In genomic region chr5:90149611-90150532, GRCm38 (mm10) we compare ENCODE assay signal across 15 mouse cellular contexts.
DNase-seq lines count a peak whose midpoint lies in the region; ATAC-seq and TF ChIP-seq lines count a peak whose summit lies in the region.
"Had no signal": no experiment of that assay in that cellular context is flagged by ENCODE, and none has a peak within 500 bp of the region (broad histone marks: within the 10 kb centered on the region; RNA-seq: fewer than 3 reads in every experiment).

No protein-coding gene starts in this region.

- TF ChIP-seq CTCF in heart, postnatal 0 days (IDR thresholded peaks at IDR 0.05; ENCODE audit: low read depth): no peak
- no peak for TF ChIP-seq CTCF in liver, postnatal 0 days (IDR thresholded peaks at IDR 0.05; ENCODE audit: low read depth)

- H3K27ac ChIP-seq in kidney, embryonic 14.5 days (ENCODE audit: low read depth, low read length): no peak overlapping the region
- no peak overlapping the region for H3K27ac ChIP-seq in kidney, embryonic 16.5 days (ENCODE audit: low read length)
- no peak overlapping the region for H3K27ac ChIP-seq in heart, postnatal 0 days (ENCODE audit: low read depth)
- H3K27ac ChIP-seq in liver, postnatal 0 days (ENCODE audit: low read depth): no peak overlapping the region
- H3K27ac ChIP-seq: lung, embryonic 15.5 days had no signal

- H3K4me1 ChIP-seq in kidney, embryonic 14.5 days (ENCODE audit: control insufficient read depth, insufficient read depth, low read length): no peaks in the 10 kb centered on the region
- no peaks in the 10 kb centered on the region for H3K4me1 ChIP-seq in kidney, embryonic 16.5 days (ENCODE audit: insufficient read depth, low read length)
- no peaks in the 10 kb centered on the region for H3K4me1 ChIP-seq in heart, postnatal 0 days (ENCODE audit: control insufficient read depth, insufficient read depth)
- H3K4me1 ChIP-seq in liver, postnatal 0 days (ENCODE audit: insufficient read depth): no peaks in the 10 kb centered on the region
- H3K4me1 ChIP-seq: lung, embryonic 15.5 days had no signal

- H3K9me3 ChIP-seq in kidney, embryonic 14.5 days (ENCODE audit: control insufficient read depth, low read length): no peaks in the 10 kb centered on the region
- no peaks in the 10 kb centered on the region for H3K9me3 ChIP-seq in kidney, embryonic 16.5 days (ENCODE audit: low read length)
- no peaks in the 10 kb centered on the region for H3K9me3 ChIP-seq in heart, postnatal 0 days (replicated peaks; ENCODE audit: control insufficient read depth, low read length)
- no peaks in the 10 kb centered on the region for H3K9me3 ChIP-seq in liver, postnatal 0 days (ENCODE audit: low read length)
- H3K9me3 ChIP-seq: G1E; lung, embryonic 15.5 days had no signal

- ATAC-seq in kidney, embryonic 14.5 days (ENCODE audit: low FRiP score, low TSS enrichment): peak; percentile 64; the same call in 1 of the 2 replicates
- no peak for ATAC-seq in kidney, embryonic 16.5 days (ENCODE audit: low FRiP score, low TSS enrichment)
- ATAC-seq in heart, postnatal 0 days (ENCODE audit: insufficient read depth, low read depth): no peak
- no peak for ATAC-seq in liver, postnatal 0 days
- ATAC-seq: intestine, embryonic 16.5 days had no signal

- no peak overlapping the region for H3K4me2 ChIP-seq in kidney, embryonic 14.5 days (replicated peaks; ENCODE audit: low read depth, low read length)
- H3K4me2 ChIP-seq in kidney, embryonic 16.5 days (replicated peaks; ENCODE audit: low read depth, low read length): no peak overlapping the region
- peak overlapping the region; percentile 45 for H3K4me2 ChIP-seq in heart, postnatal 0 days (ENCODE audit: low read depth, low read length)
- H3K4me2 ChIP-seq in liver, postnatal 0 days (ENCODE audit: low read depth, low read length): no peak overlapping the region
- H3K4me2 ChIP-seq: lung, embryonic 15.5 days had no signal

- WGBS in kidney, embryonic 14.5 days: 64% methylated on average over 22 of the region's 22 CpGs
- WGBS in kidney, embryonic 16.5 days: 56% methylated on average over 22 of the region's 22 CpGs
- WGBS in heart, postnatal 0 days: 42% methylated on average over 22 of the region's 22 CpGs
- WGBS in liver, postnatal 0 days (ENCODE audit: insufficient replicate concordance): 70% methylated on average over 22 of the region's 22 CpGs

- no peak for TF ChIP-seq EP300 in heart, postnatal 0 days (IDR thresholded peaks at IDR 0.05; ENCODE audit: low read depth)
- TF ChIP-seq EP300 in liver, postnatal 0 days (IDR thresholded peaks at IDR 0.05; ENCODE audit: low read depth): no peak

- no peaks in the 10 kb centered on the region for H3K27me3 ChIP-seq in kidney, embryonic 14.5 days (ENCODE audit: control insufficient read depth, insufficient read depth, low read length)
- H3K27me3 ChIP-seq in kidney, embryonic 16.5 days (ENCODE audit: insufficient read depth, low read length): no peaks in the 10 kb centered on the region
- H3K27me3 ChIP-seq in heart, postnatal 0 days (ENCODE audit: control insufficient read depth, insufficient read depth, low read length): no peaks in the 10 kb centered on the region
- no peaks in the 10 kb centered on the region for H3K27me3 ChIP-seq in liver, postnatal 0 days (ENCODE audit: insufficient read depth, low read length)
- H3K27me3 ChIP-seq: lung, embryonic 15.5 days had no signal

- no peak overlapping the region for H3K4me3 ChIP-seq in kidney, embryonic 14.5 days (ENCODE audit: low read length)
- H3K4me3 ChIP-seq in kidney, embryonic 16.5 days (ENCODE audit: low read length): no peak overlapping the region
- H3K4me3 ChIP-seq in heart, postnatal 0 days (ENCODE audit: low read depth, low read length): no peak overlapping the region
- no peak overlapping the region for H3K4me3 ChIP-seq in liver, postnatal 0 days (ENCODE audit: low read depth, low read length)
- H3K4me3 ChIP-seq: lung, embryonic 15.5 days had no signal

- no peak overlapping the region for H3K9ac ChIP-seq in kidney, embryonic 14.5 days (ENCODE audit: low read depth, low read length)
- H3K9ac ChIP-seq in kidney, embryonic 16.5 days (replicated peaks; ENCODE audit: low read length): no peak overlapping the region
- H3K9ac ChIP-seq in heart, postnatal 0 days (replicated peaks; ENCODE audit: low read depth, low read length): no peak overlapping the region
- no peak overlapping the region for H3K9ac ChIP-seq in liver, postnatal 0 days (replicated peaks)
- H3K9ac ChIP-seq: lung, embryonic 15.5 days had no signal

- peak; percentile 17 to 37 for DNase-seq in cerebellum, postnatal 10 days
- DNase-seq in cerebellum, adult 18-20 months: no peak
- DNase-seq in MEL-GATA-1-ER (ENCODE audit: extremely low read depth, low read depth): peak; percentile 90
- peak; percentile 35 for DNase-seq in heart, postnatal 0 days (ENCODE audit: low spot score)
- DNase-seq in liver, postnatal 0 days: no peak
- no peak for DNase-seq in layer of hippocampus, adult 18-20 months (ENCODE audit: low spot score in 2 of 2)
- DNase-seq: cerebellum, postnatal 36 days; gastrocnemius, postnatal 14 days; retina, postnatal 1 day; thymus, postnatal 36 days had no signal

- no peaks in the 10 kb centered on the region for H3K36me3 ChIP-seq in kidney, embryonic 14.5 days (ENCODE audit: control insufficient read depth, insufficient read depth, low read length)
- no peaks in the 10 kb centered on the region for H3K36me3 ChIP-seq in kidney, embryonic 16.5 days (ENCODE audit: insufficient read depth, low read length)
- H3K36me3 ChIP-seq in heart, postnatal 0 days (replicated peaks; ENCODE audit: control insufficient read depth, insufficient read depth, low read length): no peaks in the 10 kb centered on the region
- H3K36me3 ChIP-seq in liver, postnatal 0 days (replicated peaks; ENCODE audit: insufficient read depth, low read length): no peaks in the 10 kb centered on the region
- H3K36me3 ChIP-seq: G1E; lung, embryonic 15.5 days had no signal

Comparison
In these comparisons a context has a peak if more than half of its experiments do, and no peak if none do; other contexts are left out.
1. DNase-seq: peak in cerebellum, postnatal 10 days (2 of 2), MEL-GATA-1-ER (single experiment) and heart, postnatal 0 days (single experiment); none in cerebellum, adult 18-20 months (0 of 2), liver, postnatal 0 days (single experiment) and layer of hippocampus, adult 18-20 months (0 of 2).